Mouse (Mus musculus) embryo, embryonic 11 days (tissue): ENCODE results near the gene Rad9b.
A peak's percentile ranks its signal among the peaks of the same experiment; 100 is the strongest.

Experiments
- DNase-seq: peaks from one replicate; pipeline ENCODE4 v3.0.0-alpha.2; 2015

Gene Rad9b

DNA sequence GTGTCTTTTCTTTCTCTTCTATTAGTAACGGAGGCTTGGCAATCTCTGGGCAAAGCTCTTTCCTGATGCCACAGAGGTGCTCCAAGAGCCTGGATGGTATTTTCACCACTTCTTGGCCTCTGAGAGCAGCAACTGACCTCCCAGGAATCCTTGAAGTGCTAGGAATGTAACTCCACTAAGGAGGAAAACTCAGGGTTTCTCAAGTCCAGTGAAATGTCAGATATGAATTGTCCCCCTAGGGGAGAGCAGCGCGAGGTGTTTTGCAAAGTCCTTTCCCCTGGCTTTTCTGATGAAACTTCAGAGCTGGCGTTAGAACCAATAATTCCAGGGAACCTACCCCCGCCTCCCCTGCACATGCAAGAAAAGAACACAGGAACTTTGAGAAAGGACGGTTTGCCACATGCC lies 73.6 kb downstream of the Rad9b start:
- no peak for DNase-seq

DNA sequence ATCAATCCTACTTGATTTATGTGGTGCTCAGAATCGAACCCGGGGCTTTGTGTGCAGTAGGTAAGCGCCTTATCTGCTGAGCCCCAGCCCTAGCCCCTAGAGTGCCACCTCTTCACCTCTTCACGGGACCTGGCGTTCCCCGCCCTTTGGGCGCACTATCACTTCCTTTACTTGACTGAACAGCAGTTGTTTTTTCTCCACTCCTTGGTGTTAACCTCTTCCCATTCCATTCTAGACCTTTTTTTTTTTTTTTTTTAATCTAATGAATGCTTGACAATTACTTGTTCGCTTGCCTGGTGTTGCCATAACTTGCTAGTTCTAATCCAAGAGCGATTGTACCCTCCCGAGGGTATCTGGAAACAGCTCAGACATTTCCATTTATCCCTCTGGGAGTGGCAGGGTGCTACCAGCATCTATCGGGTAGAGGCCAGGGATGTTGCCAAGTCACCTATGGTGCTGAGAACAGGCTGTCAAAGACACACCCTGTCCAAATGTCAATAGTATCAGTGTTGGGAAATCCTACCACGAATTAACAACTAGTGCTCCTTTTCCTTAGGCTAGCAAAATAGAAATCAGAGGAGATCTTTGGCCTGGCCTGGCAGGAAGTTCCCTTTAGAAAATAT lies 74.1 kb downstream of the Rad9b start:
- DNase-seq, result no peak

DNA sequence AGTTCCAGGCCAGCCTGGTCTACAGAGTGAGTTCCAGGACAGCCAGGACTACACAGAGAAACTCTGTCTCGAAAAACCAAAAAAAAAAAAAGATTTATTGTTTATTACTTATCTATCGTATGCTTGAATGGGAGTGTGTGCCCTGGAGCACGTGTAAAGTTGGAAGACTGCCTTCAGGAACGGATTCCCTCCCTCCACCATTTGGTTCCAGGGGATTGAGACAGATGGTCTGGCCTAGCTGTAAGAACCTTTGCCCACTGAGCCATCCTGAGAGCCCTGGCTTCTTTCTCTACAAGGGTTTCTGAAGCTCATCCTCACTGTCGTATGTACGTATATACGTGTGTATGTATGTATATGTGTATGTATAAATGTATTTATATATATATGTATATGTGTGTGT lies 75.1 kb downstream of the Rad9b start:
- DNase-seq, result no peak

DNA sequence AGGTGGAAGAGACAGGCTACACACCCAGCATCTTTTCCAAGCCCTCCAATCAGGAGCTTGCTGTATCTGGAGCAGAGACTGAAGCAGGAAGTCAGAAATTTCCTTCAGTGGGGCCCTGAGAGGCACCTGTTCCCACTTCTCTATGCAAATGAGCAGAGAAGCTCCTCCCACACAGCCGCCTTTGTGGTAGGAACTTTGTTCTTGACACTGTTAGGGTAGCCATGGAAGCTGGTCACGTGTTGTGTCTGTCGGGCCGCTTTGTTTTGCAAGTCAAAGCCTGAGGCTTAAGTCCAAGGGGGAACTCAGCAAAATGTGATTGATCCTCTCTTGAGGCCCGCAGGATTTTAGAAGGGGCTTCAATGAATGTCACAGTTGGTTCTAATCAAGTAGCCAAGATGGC lies 79.2 kb downstream of the Rad9b start:
- DNase-seq, result peak; percentile 50
